In genomic region chr2:3295826-3296225, GRCm38 (mm10) we compare ENCODE assay signal across 28 mouse cellular contexts. TPM values are rescaled to one million over a fixed set of nuclear protein-coding genes. Genes with fewer than 3 reads are reported as not detected.
A peak's percentile ranks its signal among the peaks of the same experiment; 100 is the strongest.
DNase-seq lines count a peak whose midpoint lies in the region; ATAC-seq and TF ChIP-seq lines count a peak whose summit lies in the region.
"Had no signal": no experiment of that assay in that cellular context is flagged by ENCODE, and none has a peak within 500 bp of the region (broad histone marks: within the 10 kb centered on the region; RNA-seq: fewer than 3 reads in every experiment).

No protein-coding gene starts in this region.

- ATAC-seq in liver, embryonic 15.5 days (ENCODE audit: insufficient read depth) = no peak
- no peak for ATAC-seq in liver, embryonic 12.5 days
- peak; percentile 42; the same call in 1 of the 2 replicates for ATAC-seq in lung, embryonic 15.5 days (ENCODE audit: borderline replicate concordance, extremely low read depth, low FRiP score, low TSS enrichment)
- ATAC-seq: activated CD4-positive, CD25-positive, alpha-beta regulatory T cell, adult 4 months; forebrain, embryonic 15.5 days had no signal

- no peak for DNase-seq in gastrocnemius, adult 2 months
- no peak for DNase-seq in gastrocnemius, postnatal 10 days
- no peak for DNase-seq in lung, postnatal 4 days
- DNase-seq in lung, postnatal 36 days = peak; percentile 7
- no peak for DNase-seq in lung, postnatal 14 days
- DNase-seq: adrenal gland, adult 8-10 months; adrenal gland, postnatal 25 days; cerebellum, adult 11-12 months; cerebellum, adult 8-10 months; cerebellum, postnatal 10 days; cerebellum, postnatal 36 days; embryo, embryonic 11 days; gastrocnemius, postnatal 14 days; heart, adult 2 months; heart, postnatal 14 days; heart, postnatal 4 days had no signal

- TF ChIP-seq CTCF in gastrocnemius, adult 2 months (IDR thresholded peaks at IDR 0.05) = no peak

- intact Hi-C loops in gastrocnemius, adult 2 months (cut with DNase I) = no loop called here

- H3K4me3 ChIP-seq in gastrocnemius, adult 2 months = no peak overlapping the region
- H3K4me3 ChIP-seq in liver, embryonic 15.5 days (replicated peaks) = no peak overlapping the region
- no peak overlapping the region for H3K4me3 ChIP-seq in liver, embryonic 12.5 days
- H3K4me3 ChIP-seq in lung, embryonic 15.5 days = no peak overlapping the region
- H3K4me3 ChIP-seq: embryonic facial prominence, embryonic 10.5 days; embryonic facial prominence, embryonic 13.5 days; erythroblast, embryonic 14.5 days; forebrain, embryonic 12.5 days; forebrain, embryonic 15.5 days; heart, adult 2 months; heart, embryonic 10.5 days; heart, embryonic 13.5 days had no signal

- peak overlapping the region; percentile 6; the same call in 1 of the 2 replicates for H3K27ac ChIP-seq in gastrocnemius, adult 2 months
- H3K27ac ChIP-seq in liver, embryonic 15.5 days (replicated peaks) = peak overlapping the region; percentile 15; the same call in 1 of the 2 replicates
- no peak overlapping the region for H3K27ac ChIP-seq in liver, embryonic 12.5 days
- H3K27ac ChIP-seq in lung, embryonic 15.5 days = peak overlapping the region; percentile 74
- H3K27ac ChIP-seq: embryonic facial prominence, embryonic 10.5 days; embryonic facial prominence, embryonic 13.5 days; forebrain, embryonic 12.5 days; forebrain, embryonic 15.5 days; heart, adult 2 months; heart, embryonic 10.5 days; heart, embryonic 13.5 days; hindbrain, embryonic 14.5 days had no signal

- H3K27me3 ChIP-seq in liver, embryonic 15.5 days = no peaks in the 10 kb centered on the region
- H3K27me3 ChIP-seq in liver, embryonic 12.5 days (replicated peaks) = no peaks in the 10 kb centered on the region
- no peaks in the 10 kb centered on the region for H3K27me3 ChIP-seq in lung, embryonic 15.5 days
- H3K27me3 ChIP-seq: embryonic facial prominence, embryonic 13.5 days; forebrain, embryonic 12.5 days; forebrain, embryonic 15.5 days; heart, embryonic 13.5 days had no signal

- no peak overlapping the region for H3K9ac ChIP-seq in liver, embryonic 15.5 days
- no peak overlapping the region for H3K9ac ChIP-seq in liver, embryonic 12.5 days
- H3K9ac ChIP-seq in lung, embryonic 15.5 days = no peak overlapping the region
- H3K9ac ChIP-seq: embryonic facial prominence, embryonic 13.5 days; forebrain, embryonic 12.5 days; forebrain, embryonic 15.5 days; heart, embryonic 13.5 days; hindbrain, embryonic 14.5 days had no signal

- 74% methylated on average over 7 of the region's 7 CpGs for WGBS in liver, embryonic 15.5 days (ENCODE audit: insufficient replicate concordance)
- WGBS in liver, embryonic 12.5 days (ENCODE audit: insufficient replicate concordance) = 84% methylated on average over 7 of the region's 7 CpGs
- 55% methylated on average over 7 of the region's 7 CpGs for WGBS in lung, embryonic 15.5 days

- no peak overlapping the region for H3K4me2 ChIP-seq in liver, embryonic 15.5 days
- H3K4me2 ChIP-seq in liver, embryonic 12.5 days = no peak overlapping the region
- H3K4me2 ChIP-seq in lung, embryonic 15.5 days = peak overlapping the region; percentile 9; the same call in 1 of the 2 replicates
- H3K4me2 ChIP-seq: embryonic facial prominence, embryonic 13.5 days; forebrain, embryonic 12.5 days; forebrain, embryonic 15.5 days; heart, embryonic 13.5 days; hindbrain, embryonic 14.5 days had no signal

- no peaks in the 10 kb centered on the region for H3K36me3 ChIP-seq in liver, embryonic 15.5 days (replicated peaks)
- H3K36me3 ChIP-seq in liver, embryonic 12.5 days = no peaks in the 10 kb centered on the region
- H3K36me3 ChIP-seq in lung, embryonic 15.5 days = no peaks in the 10 kb centered on the region
- H3K36me3 ChIP-seq: embryonic facial prominence, embryonic 10.5 days; embryonic facial prominence, embryonic 13.5 days; forebrain, embryonic 12.5 days; forebrain, embryonic 15.5 days; heart, embryonic 10.5 days; heart, embryonic 13.5 days had no signal

- no peaks in the 10 kb centered on the region; the same call in 1 of the 2 replicates for H3K4me1 ChIP-seq in liver, embryonic 15.5 days (replicated peaks)
- peaks cover 10% of the 10 kb centered on the region; the same call in 1 of the 2 replicates for H3K4me1 ChIP-seq in liver, embryonic 12.5 days
- H3K4me1 ChIP-seq in lung, embryonic 15.5 days = 0 out of 2 replicates have a peak, but pooled peaks cover 3% of the 10 kb centered on the region
- H3K4me1 ChIP-seq: embryonic facial prominence, embryonic 10.5 days; embryonic facial prominence, embryonic 13.5 days; forebrain, embryonic 12.5 days; forebrain, embryonic 15.5 days had no signal

- no peaks in the 10 kb centered on the region for H3K9me3 ChIP-seq in liver, embryonic 15.5 days (replicated peaks)
- H3K9me3 ChIP-seq in liver, embryonic 12.5 days (replicated peaks) = no peaks in the 10 kb centered on the region
- H3K9me3 ChIP-seq in lung, embryonic 15.5 days = no peaks in the 10 kb centered on the region
- H3K9me3 ChIP-seq: embryonic facial prominence, embryonic 10.5 days; embryonic facial prominence, embryonic 13.5 days; forebrain, embryonic 12.5 days; forebrain, embryonic 15.5 days; heart, embryonic 10.5 days; heart, embryonic 13.5 days had no signal

RNA-seq across cellular contexts. Expression of gene Nmt2, which starts 11.8 kb away (rescaled TPM):
- 10 to 100 TPM; 11.0 to 12.9 TPM for total RNA-seq in gastrocnemius, adult 2 months (2021)
- 10 to 100 TPM in 1 of 2 experiments, 1 to 10 TPM in 1; 9.9 to 14.3 TPM for total RNA-seq in gastrocnemius, postnatal 10 days (2021)
- 13.2 and 14.2 TPM in 2 replicates for polyA plus RNA-seq in liver, embryonic 15.5 days (2015; fragmentation: Nextera tagmentation; extraction: Ambion mirVana)
- polyA plus RNA-seq in liver, embryonic 12.5 days (2016; fragmentation: Nextera tagmentation; extraction: Ambion mirVana) = 21.7 and 21.8 TPM in 2 replicates
- 37.9 and 42.1 TPM in 2 replicates for polyA plus RNA-seq in lung, embryonic 15.5 days (2015; fragmentation: Nextera tagmentation; extraction: Ambion mirVana)

RNA-seq across cellular contexts. Expression of gene Rpp38, which starts 36.6 kb away (rescaled TPM):
- total RNA-seq in gastrocnemius, adult 2 months (2021) = 1 to 10 TPM; 6.8 to 7.3 TPM
- 1 to 10 TPM; 6.2 to 9.1 TPM for total RNA-seq in gastrocnemius, postnatal 10 days (2021)
- polyA plus RNA-seq in liver, embryonic 15.5 days (2015; fragmentation: Nextera tagmentation; extraction: Ambion mirVana) = 6.7 and 7.2 TPM in 2 replicates
- 19.7 TPM in 2 replicates for polyA plus RNA-seq in liver, embryonic 12.5 days (2016; fragmentation: Nextera tagmentation; extraction: Ambion mirVana)
- polyA plus RNA-seq in lung, embryonic 15.5 days (2015; fragmentation: Nextera tagmentation; extraction: Ambion mirVana) = 18.3 and 19.6 TPM in 2 replicates

RNA-seq across cellular contexts. Expression of gene Acbd7, which starts 40.1 kb away (rescaled TPM):
- under 1 TPM in 1 of 2 experiments, not detected in 1; 0.64 TPM for total RNA-seq in gastrocnemius, adult 2 months (2021)
- total RNA-seq in gastrocnemius, postnatal 10 days (2021) = under 1 TPM; 0.49 to 0.93 TPM
- 0.32 and 0.66 TPM in 2 replicates for polyA plus RNA-seq in liver, embryonic 15.5 days (2015; fragmentation: Nextera tagmentation; extraction: Ambion mirVana)
- polyA plus RNA-seq in liver, embryonic 12.5 days (2016; fragmentation: Nextera tagmentation; extraction: Ambion mirVana) = 0.37 and 0.93 TPM in 2 replicates
- polyA plus RNA-seq in lung, embryonic 15.5 days (2015; fragmentation: Nextera tagmentation; extraction: Ambion mirVana) = 1.1 and 2.0 TPM in 2 replicates
- total RNA-seq: adrenal gland, adult 8-10 months; adrenal gland, postnatal 25 days had no signal
- polyA plus RNA-seq: activated CD4-positive, CD25-positive, alpha-beta regulatory T cell, adult 4 months; erythroblast, embryonic 14.5 days; heart, adult 2 months had no signal
